Mouse (Mus musculus) heart, adult 2 months (tissue): ENCODE measurements around the gene Olfr911-ps1.

ENCODE experiments used
- CTCF ChIP-seq: fragments of 200-600 bp; IDR thresholded peaks from 2 replicates; pipeline ENCODE4 v1.8.1; 2022; ENCODE audit warnings: antibody characterized with exemption, mild to moderate bottlenecking, moderate library complexity
- EP300 ChIP-seq: fragments of 200-500 bp; IDR thresholded peaks from 2 replicates; pipeline ENCODE4 v1.6.1; 2011; ENCODE audit warnings: low read depth, low read length, control low read depth; ENCODE audit not compliant: insufficient read depth
- POLR2A ChIP-seq: fragments of 200-500 bp; IDR thresholded peaks from 2 replicates; pipeline ENCODE4 v1.6.1; 2011; ENCODE audit warnings: mild to moderate bottlenecking, low read depth, low read length, control low read depth; ENCODE audit not compliant: insufficient read depth

DNA sequence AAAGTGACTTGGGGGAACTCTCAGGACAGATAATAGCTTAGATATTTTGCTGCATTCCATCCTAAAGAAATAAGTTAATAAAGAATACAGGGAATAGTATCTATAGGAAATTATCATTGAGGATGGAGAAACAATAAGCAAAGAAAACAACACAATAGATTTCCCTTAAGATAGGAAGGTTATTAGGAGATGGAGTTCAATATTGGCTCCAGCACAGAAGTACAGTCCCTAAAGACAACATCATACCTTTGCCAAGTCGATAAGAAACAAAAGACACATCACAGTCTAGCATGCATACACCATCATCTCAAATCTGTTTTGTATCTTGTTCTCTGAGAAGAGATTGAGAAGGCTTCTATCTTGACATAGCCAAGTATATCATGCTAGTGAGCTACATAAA is at the start of gene Olfr911-ps1:
- no peak for TF ChIP-seq CTCF
- TF ChIP-seq EP300 = no peak
- TF ChIP-seq POLR2A = no peak
